Mouse (Mus musculus): ENCODE data around the gene Ccdc96.

GRCm38 (mm10) chr5:36525216-36525615, 40.8 kb downstream of the Ccdc96 start:
- no peak for TF ChIP-seq CTCF (IDR thresholded peaks at IDR 0.05; ENCODE audit: control insufficient read depth, insufficient read depth, low read length)
- TF ChIP-seq POLR2A (IDR thresholded peaks at IDR 0.05; ENCODE audit: borderline replicate concordance, control insufficient read depth, low read depth, low read length): no peak

Data from bone marrow, adult 2 months (tissue).